Mouse (Mus musculus) G1E (cell line): ENCODE data around the gene Fgfr2.

Experiments used
- CTCF ChIP-seq: IDR thresholded peaks from 2 replicates; pipeline ENCODE4 v1.5.1; 2012; ENCODE audit warnings: low read depth, low read length, inconsistent platforms, mixed read lengths
- GATA1 ChIP-seq: IDR thresholded peaks from 2 replicates; pipeline ENCODE4 v1.6.1; 2012; ENCODE audit warnings: borderline replicate concordance, low read length, inconsistent platforms, mixed read lengths
- GATA2 ChIP-seq: IDR thresholded peaks from 2 replicates; pipeline ENCODE4 v1.6.1; 2012; ENCODE audit warnings: low read depth, low read length, inconsistent platforms, borderline replicate concordance
- POLR2AphosphoS5 ChIP-seq: IDR thresholded peaks from 2 replicates; pipeline ENCODE4 v1.6.1; 2012; ENCODE audit warnings: low read depth, low read length, inconsistent platforms; ENCODE audit not compliant: insufficient replicate concordance
- TAL1 ChIP-seq: conservative IDR thresholded peaks from 2 replicates; pipeline ENCODE4 v1.6.1; 2012; ENCODE audit warnings: low read depth, low read length, inconsistent platforms, mixed read lengths

DNA sequence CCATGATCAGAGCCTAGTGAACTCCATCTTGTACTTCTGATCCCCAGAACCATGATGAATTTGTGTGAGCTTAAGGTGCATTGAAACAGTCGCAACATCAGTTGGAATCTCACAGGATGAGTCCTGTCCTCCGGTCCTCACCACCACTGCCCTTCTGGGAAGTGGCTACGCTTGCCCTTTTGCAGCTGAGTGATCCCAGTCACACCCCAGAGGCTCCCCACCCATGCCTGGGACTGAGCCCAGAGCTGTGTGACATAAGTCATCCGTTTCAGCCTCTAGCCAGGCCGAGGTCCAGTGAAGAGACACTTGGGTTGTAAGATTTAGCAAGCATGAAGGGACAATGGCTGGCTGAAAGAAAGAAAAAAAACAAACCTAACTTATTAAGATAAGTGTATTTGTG lies 2318.2 kb downstream of the Fgfr2 start:
- TF ChIP-seq CTCF (no peak), TAL1 (no peak), GATA1 (no peak), GATA2 (no peak), POLR2AphosphoS5 (no peak)
